ENCODE assay signal across 7 mouse cellular contexts in the genomic region with DNA sequence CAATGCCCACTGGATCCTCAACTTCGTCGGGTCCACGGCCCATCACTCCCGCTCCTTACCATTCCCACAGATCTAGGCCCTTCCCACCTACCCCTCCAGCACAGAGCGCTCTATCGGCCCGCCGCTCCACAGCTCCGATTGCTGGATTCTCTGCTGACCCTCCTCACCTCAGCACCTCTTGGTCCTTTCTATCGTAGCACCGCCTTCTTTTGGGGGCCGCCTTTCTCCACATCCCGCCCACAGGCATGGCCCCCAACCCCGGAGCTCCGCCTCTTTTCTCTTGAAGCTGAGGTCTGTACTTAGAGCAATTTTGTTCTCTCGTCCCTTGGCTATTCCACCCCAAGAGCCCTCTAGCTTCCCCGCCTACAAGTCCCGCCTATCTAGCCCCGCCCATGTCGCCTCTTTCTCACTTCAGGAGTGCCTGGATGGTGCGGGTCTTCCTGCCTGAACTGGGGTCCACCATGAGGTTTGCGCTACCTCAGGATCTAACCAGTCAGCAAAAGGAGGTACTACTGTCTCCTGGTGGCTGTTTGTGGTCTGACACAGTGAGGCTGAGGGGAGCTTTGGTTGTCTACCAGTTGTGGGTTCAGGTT. TPM values are rescaled to one million over a fixed set of nuclear protein-coding genes. Genes with fewer than 3 reads are reported as not detected.
DNase-seq lines count a peak whose midpoint lies in the region; ATAC-seq and TF ChIP-seq lines count a peak whose summit lies in the region.

Gene Garnl3 (minus strand): TSS at position 155 of the 593 bp plus-strand sequence.

- ATAC-seq in hindbrain, postnatal 0 days, result peak; percentile 58

- H3K4me2 ChIP-seq in hindbrain, postnatal 0 days (ENCODE audit: low read depth, low read length), result peak within 1 kb of the TSS; percentile 98

- peak within 1 kb of the TSS; percentile 77 for H3K9ac ChIP-seq in hindbrain, postnatal 0 days (replicated peaks; ENCODE audit: low read length)

- H3K27me3 ChIP-seq in hindbrain, postnatal 0 days (ENCODE audit: insufficient read depth, low read length), result no peaks in the 10 kb centered on the region

- H3K4me1 ChIP-seq in hindbrain, postnatal 0 days (ENCODE audit: insufficient read depth, low read length), result peaks cover 10% of the 10 kb centered on the region

- peak; percentile 90 for TF ChIP-seq CTCF in hindbrain, postnatal 0 days (IDR thresholded peaks at IDR 0.05; ENCODE audit: low read depth)

- peak within 1 kb of the TSS; percentile 78 for H3K4me3 ChIP-seq in hindbrain, postnatal 0 days (ENCODE audit: low read length)
- peak within 1 kb of the TSS; percentile 43 for H3K4me3 ChIP-seq in macrophage (ENCODE audit: inconsistent target)

- peak within 1 kb of the TSS; percentile 52 for H3K27ac ChIP-seq in hindbrain, postnatal 0 days
- peak within 1 kb of the TSS; percentile 54 for H3K27ac ChIP-seq in macrophage

- peak; percentile 69 for DNase-seq in WW6 (ENCODE audit: low read depth, low spot score)
- peak; percentile 65 to 75 for DNase-seq in cerebellum, adult 18-20 months
- peak; percentile 65 to 73 for DNase-seq in frontal cortex, postnatal 14 days (ENCODE audit: low spot score in 2 of 2)
- DNase-seq in hindbrain, postnatal 0 days (ENCODE audit: low spot score), result peak; percentile 73
- peak; percentile 30 to 81 for DNase-seq in left cerebral cortex, adult 8-10 months (ENCODE audit: low spot score in 2 of 2)
- DNase-seq in right cerebral cortex, postnatal 4 days, result peak; percentile 71

- no peaks in the 10 kb centered on the region for H3K79me2 ChIP-seq in macrophage (ENCODE audit: inconsistent target)

- 2% methylated on average over 22 of the region's 22 CpGs for WGBS in hindbrain, postnatal 0 days
- WGBS in macrophage (ENCODE audit: missing documents), result 2% methylated on average over 22 of the region's 22 CpGs

- H3K9me3 ChIP-seq in hindbrain, postnatal 0 days (ENCODE audit: low read length), result no peaks in the 10 kb centered on the region

- H3K36me3 ChIP-seq in hindbrain, postnatal 0 days (ENCODE audit: insufficient read depth, low read length), result peaks cover 6% of the 10 kb centered on the region; the same call in 1 of the 2 replicates
- no peaks in the 10 kb centered on the region for H3K36me3 ChIP-seq in macrophage (ENCODE audit: inconsistent target)

RNA-seq across cellular contexts. Expression of gene Garnl3, which starts in this region (rescaled TPM):
- 96.9 and 105 TPM in 2 replicates for total RNA-seq in hindbrain, postnatal 0 days (2014; rRNA removed)
- polyA plus RNA-seq in hindbrain, postnatal 0 days (2015; fragmentation: Nextera tagmentation; extraction: Ambion mirVana), result 56.1 and 57.0 TPM in 2 replicates
- 100 to 1,000 TPM in 3 of 4 experiments, 10 to 100 TPM in 1; 90.0 to 133 (median 114) TPM for total RNA-seq in left cerebral cortex, adult 8-10 months (2022)
- 10 to 100 TPM in 1 of 26 experiments, 1 to 10 TPM in 24, under 1 TPM in 1; 0.21 to 10.6 (median 4.6) TPM for total RNA-seq in macrophage (2018; cell fraction: chromatin; rRNA removed)
- total RNA-seq in macrophage (2018; cell fraction: cytosol; rRNA removed), result 1 to 10 TPM in 3 of 26 experiments, under 1 TPM in 23; 0.24 to 1.2 (median 0.54) TPM
- 1 to 10 TPM in 20 of 26 experiments, under 1 TPM in 6; 0.53 to 6.9 (median 1.9) TPM for total RNA-seq in macrophage (2018; cell fraction: nucleus; rRNA removed)
- polyA plus RNA-seq in macrophage (2018), result 0.25 to 0.49 TPM (median 0.47 TPM) in 3 replicates

Comparison
In these comparisons a context has a peak if more than half of its experiments do, and no peak if none do; other contexts are left out.
1. Peak in every context shown above with its lines: DNase-seq, ATAC-seq, H3K4me3 ChIP-seq and H3K27ac ChIP-seq.
2. RNA of gene Garnl3 (polyA plus RNA-seq): 56.1 to 57.0 TPM in hindbrain, postnatal 0 days; 0.25 to 0.49 TPM in macrophage; every median in the first group is over 10 times any median in the second.